Mouse (Mus musculus) left cerebral cortex, adult 18-20 months (tissue): ENCODE results near the gene Htr6. TPM values are rescaled to one million over a fixed set of nuclear protein-coding genes. Genes with fewer than 3 reads are reported as not detected.

Source experiments
- DNase-seq, 2 experiments: peaks; one replicate each; pipeline ENCODE4 v3.0.0; 2021 to 2022; ENCODE audit warnings: low spot score in 2 of 2, mixed read lengths in 1 of 2
- total RNA-seq, 2 experiments: library from RNA; stranded (reverse); gene quantifications; 2 replicates each; pipeline ENCODE4 v1.2.3; 2021

Htr6 gene
- total RNA-seq, 2 experiments from 2014 or later, result 5.7 to 7.6 TPM

DNA sequence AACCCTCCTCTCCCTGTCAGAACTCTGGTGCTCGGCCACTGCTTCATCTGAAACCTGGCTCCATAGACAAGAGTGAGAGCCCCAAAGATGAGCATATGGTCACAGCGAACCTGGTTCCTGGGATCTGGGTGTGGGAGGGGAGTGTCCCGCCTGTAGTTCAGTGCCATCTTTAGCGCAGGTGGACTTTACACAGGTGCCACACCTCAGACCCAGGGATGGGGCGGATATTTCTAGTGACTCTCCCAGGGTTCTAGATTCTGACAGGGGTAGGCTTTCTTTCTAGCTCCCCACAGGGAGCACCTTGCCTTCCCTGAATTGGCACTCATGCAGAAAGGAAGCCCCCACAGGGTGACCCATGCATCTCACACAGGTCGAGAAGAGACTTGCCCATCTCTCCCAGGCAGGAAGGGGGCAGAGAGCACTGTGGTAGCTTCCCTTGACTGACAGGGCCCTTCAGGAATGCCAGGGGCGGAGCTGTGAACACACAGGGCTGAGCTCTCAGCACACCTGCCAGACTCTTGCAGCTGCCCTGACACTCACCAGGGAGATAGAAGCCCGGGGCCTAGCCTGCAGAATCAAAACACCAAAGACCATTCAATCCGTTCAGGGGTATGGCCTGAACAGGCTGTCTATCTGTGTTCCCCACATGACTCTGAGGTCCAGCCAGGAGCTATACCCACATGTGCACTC lies 13.8 kb upstream of the Htr6 start:
- DNase-seq, result no peak

DNA sequence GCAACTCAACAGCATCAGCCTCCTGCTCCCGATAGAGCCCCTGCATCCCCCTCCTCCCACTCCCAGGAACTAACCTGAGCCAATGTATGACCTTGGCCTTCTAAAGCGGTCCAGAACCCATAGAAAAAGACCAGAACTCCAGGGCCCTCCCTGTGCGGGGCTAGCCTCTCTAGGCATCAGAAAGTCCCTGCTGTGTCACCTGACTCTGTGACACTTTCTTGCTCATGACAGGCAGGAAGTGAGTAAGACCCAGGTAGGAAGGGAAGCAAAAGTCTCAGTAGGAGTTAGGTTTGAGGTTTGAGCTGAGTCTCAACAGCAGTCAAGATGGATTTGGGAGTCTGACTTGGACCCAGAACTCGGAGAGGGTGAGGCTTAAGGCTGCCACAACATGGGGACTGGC lies 11.6 kb upstream of the Htr6 start:
- DNase-seq, result no peak

DNA sequence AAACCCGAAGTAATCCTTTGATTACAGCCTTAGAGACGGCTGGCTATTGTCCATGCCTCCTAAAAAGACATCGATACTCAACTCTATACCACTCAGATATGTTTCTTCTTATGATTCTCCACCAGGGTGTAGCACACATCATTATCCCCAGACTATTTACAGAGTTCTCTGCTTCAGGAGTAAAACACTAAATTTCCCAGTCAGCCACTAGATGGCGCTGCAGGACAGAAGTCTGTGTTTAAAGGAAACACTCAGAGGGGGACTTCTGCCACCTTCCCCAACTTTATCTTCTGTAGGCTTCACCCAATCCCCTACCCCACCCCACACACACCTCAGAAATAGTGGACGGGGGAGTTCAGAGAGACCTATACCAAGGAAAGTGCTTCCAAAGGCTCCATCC lies 10.7 kb upstream of the Htr6 start:
- DNase-seq, result peak; percentile 89 to 91

DNA sequence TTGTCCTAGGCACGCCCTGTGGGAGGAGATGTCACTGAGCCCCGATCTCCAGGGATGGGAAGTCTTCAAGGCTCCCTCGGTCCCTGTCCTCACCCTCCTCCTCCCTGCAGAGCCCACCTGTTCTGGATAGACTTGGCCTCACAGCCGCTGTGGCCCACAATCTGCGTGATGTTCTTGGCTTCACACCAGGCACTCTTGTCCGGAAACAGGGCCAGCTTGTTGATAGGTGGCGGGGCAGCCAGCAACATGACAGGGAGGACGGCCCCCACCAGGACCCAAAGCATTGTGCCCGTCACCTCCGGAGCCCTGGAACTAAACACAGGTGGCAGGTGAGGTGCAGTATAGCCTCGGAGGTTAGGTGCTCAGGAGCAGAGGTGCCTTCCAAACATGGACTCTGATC lies 10.0 kb upstream of the Htr6 start:
- DNase-seq, result no peak

DNA sequence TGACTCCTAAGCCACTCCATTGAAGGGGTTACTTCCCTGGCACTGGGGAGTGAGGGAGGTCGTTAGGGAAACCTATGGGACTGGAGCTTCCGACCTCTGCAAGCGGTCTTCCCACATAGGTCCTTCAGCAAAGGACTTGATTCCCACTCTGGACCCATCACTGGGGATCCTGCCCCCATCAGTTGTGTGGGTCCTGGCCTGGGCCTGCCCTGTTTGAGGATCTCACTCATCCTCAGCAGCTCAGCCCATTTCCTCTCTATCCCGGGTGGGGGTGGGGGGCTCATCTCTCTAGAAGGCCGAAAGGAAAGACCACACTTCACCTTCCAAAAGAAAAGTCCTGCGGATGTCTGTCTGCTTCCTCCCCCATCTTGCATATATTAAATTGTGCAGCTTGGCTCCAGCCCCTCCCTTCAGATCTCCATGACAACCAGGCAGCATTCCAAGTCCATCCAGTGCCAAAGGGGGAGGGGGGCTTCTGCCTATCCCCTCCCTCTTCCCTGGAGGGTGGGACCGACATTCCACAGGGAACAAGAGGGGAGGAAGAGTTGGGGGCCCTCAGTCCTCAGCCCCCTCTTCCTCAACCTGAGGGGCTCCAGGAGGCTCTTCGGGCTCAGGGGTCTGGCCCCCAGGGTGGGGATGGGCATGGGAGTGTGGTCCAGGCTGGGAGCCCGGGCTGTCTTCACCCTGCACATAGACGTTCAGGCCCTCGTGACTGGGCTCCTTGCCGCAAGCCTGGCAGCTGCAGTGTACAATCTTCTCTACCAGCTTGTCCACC lies 7.6 kb upstream of the Htr6 start:
- no peak for DNase-seq

DNA sequence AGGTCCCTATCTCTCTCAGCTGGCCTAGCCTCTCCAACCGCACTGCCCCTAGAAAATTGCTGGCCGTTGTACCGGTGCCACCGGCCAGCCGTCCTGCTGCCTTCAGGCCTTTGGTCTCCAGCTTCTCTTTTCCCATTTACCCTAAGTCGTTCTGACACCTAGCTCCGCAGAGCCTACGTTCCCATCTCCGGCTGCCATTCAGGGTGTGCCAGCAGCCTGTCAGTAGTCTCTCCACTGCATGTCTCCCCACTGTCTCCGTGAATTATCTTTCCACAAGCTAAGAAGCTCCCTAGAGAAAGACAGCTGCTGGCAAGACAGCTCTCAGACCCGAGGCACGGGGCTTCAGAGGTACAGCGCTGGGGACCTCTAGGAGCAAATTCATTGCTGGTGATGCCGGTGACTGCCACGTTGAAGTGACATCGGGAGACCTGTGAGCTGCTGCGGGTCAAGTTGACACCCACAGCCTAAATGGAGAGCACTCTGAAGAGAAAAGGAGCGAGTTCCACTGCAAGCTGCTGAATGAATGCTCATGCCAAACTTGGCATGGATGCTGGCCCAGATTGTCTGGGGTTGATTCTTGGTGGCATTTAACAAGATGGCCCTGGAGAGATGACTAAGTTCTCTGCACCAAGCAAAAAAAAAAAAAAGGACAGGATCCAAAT lies 6.0 kb upstream of the Htr6 start:
- peak in 1 of 2 experiments; percentile 30 for DNase-seq

DNA sequence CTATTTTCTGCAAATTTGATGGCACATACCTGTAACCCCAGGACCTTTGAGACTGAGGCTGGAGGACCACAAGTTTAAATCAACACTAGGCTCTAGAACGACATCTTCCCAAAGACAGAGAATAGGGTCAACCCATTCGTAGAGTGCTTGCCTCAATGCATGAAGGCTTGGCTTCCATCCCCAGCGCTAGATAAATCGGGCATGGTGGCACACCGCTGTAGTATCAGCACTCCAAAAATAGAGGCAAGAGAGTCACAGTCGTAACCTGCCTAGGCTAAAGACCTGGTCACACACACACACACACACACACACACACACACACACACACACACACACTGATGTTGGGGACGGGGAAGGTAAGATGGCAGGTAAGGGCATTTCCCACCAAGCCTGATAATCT lies 4.9 kb upstream of the Htr6 start:
- DNase-seq, result no peak

DNA sequence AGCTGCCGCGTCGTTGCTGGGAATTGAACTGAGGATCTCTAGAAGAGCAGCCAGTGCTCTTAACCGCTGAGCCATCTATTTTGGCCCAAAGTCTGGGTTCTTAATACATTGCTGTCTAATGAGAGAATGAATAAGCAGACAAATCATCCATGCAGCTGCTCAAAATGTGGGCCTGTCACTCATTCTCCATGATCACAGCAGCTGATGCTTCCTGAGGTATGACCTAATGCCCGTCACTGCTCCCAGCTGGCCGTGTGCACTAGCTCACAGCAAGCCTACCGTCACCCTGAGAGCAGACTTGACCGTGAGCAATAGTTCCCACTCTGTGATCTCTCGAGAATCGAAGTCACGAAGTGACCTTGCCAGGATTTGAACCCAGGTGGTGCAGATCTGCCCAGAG lies 4.1 kb upstream of the Htr6 start:
- no peak for DNase-seq

DNA sequence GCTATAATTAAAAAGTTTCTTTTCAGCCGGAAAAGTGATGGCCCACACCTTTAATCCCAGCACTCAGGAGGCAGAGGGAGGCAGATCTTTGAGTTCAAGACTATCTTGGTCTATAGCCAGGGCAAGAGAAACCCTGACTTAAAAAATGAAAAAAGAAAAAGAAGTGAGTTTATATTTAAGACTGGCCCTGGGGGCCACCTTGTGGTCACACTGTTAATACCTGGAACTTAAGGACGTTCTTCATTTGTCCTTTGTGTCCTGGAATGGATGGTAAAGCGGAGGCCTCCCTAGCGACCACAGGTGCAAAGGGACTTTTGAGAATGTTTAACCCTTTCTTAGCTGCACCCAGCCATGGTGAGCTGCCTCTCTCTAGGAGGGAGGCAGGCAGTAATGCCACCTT lies 3.4 kb upstream of the Htr6 start:
- no peak for DNase-seq

DNA sequence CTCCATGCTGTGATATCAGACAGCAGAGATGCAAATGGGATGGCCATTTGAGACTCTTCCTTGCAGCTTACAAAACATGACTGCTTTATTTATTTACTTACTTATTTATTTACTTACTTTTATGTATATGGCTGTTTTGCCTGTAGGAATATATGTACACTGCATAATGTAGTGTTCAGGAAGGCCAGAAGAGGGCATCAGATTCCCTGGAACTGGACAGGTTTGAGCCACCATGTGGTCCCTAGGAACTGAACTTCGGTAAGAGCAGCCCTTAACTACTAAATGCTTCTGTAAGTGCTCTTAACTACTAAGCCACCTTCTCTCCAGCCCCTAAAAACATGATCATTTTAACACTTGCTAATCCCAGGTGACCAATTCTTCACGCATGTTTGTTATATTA lies 2.9 kb upstream of the Htr6 start:
- DNase-seq, result no peak

DNA sequence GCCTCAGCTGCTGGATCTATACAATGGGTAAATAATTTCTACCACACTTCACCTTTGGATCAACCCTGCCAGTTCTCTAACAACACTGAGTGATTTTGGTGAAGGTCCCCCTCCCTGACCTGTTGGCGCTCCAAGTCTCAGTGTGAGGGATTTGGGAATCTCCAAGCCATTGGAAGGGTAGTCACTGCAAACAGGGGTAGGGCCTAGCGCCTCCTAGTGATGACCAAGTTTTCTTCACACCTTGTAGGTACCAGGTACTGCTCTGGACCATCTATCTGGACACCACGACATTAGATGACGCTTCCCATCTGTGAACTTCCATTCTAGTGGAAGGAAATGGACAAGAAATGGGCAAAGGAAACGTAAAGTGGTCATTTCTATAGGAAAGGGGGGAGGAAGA lies 545 bp upstream of the Htr6 start:
- peak in 1 of 2 experiments; percentile 55 for DNase-seq

DNA sequence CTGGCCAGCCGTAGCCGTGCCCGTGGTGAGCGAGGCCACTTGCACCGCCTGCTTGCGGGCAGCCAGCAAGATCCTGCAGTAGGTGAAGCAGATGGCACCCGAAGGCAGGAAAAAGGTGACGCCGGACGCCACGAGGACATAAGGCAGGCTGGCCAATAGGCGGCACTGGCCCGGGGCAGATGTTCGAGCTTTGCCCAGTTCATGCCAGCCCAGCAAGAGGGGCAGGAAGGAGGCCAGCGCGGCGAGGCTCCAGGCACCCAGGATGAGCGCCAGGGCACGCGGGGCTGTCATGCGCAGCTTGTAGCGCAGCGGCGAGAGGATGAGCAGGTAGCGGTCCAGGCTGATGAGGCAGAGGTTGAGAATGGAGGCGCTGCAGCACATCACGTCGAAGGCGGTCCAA lies 1.3 kb downstream of the Htr6 start:
- DNase-seq, result no peak

DNA sequence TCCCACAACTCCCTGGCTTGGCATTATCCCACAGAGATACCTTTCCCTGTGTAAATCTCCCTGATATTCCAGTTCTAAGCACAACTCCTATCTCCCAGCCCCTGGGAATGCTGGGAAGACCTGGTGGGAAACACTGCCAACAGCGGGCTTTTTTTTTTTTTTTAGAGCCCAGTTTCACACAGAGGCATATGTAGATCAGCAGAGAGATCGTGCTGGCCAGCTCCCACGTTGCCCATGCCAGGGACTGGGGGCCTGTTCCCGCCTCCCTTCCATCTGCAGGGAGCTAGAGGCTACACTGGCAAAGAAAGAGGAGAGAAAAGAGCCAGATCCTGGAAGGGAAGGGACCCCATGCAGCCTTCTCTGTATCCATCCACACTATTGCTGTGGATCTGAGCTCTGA lies 7.1 kb downstream of the Htr6 start:
- DNase-seq, result peak; percentile 69 to 84

DNA sequence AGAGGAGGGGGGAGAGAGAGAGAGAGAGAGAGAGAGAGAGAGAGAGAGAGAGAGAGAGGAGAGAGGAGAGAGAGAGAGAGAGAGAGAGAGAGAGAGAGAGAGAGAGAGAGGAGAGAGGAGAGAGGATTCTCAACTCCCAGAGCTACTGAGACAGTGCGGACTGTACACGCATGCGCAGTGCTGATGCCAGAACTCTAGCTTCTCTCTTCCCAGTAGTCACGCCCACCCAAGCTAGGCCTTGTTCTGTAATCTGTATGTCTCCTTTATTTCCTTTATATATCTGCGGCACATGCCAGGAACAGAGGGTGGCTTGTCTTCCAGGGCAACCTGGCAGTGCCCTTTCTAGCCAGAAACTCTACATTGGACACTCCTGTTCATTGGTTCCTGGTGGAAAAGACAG lies 10.5 kb downstream of the Htr6 start:
- DNase-seq, result peak in 1 of 2 experiments; percentile 46

DNA sequence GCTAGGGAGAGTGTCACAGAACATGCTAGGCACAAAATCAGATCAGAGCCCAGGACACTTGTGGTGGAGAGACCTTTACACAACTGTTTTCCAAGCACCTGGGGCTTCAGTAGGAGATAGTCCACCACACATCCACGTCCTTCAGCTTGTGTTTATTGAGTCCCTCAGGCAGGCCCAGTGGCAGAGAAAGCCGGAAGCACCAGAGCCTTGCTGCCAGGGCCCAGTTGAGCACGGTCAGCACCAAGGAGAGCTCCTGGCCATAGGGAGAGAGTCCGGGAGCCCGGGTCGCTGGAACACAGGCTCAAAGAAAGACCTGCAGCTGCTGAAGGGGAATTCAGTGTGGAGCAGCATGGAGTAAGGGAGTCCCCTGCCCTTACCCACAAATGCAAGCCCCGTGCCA lies 15.8 kb downstream of the Htr6 start:
- no peak for DNase-seq

DNA sequence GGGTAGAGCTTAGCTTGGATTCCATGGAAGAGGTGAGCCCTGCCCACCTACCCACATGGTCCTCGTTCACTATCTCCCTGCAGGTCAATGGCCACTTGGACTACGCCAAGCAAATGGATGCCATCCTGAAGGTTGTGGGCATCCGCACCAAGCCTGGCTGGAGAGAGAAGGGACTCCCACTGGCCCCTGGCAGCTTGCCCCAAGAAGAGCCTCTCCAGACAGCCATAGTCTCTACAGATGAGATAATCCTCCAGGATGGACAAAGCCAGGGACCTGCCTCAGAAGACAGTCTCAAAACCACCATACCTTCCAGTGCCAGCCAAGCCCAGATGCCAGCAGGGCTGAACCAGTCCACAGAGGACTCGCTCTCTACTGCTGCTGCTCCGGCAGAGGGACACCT lies 17.3 kb downstream of the Htr6 start:
- no peak for DNase-seq

DNA sequence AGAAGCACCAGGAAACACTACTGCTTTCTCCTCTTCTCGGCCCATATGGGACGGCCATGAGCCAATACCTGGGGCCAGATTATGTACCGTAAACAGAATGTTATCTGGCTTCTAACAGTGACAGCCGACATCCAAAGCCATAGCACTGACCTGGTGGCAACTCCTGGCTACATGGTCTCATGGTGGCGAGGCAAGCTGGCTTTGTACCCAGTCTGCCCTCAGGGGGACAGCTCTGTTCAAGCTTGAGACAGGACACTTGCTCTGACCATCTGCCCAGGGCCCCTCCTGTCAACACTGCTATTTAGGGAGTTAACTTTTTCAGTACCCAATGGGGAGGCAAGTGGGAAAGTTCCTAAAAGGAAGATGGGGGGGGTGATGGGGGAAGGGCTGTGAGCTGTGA lies 18.1 kb downstream of the Htr6 start:
- DNase-seq, result no peak

DNA sequence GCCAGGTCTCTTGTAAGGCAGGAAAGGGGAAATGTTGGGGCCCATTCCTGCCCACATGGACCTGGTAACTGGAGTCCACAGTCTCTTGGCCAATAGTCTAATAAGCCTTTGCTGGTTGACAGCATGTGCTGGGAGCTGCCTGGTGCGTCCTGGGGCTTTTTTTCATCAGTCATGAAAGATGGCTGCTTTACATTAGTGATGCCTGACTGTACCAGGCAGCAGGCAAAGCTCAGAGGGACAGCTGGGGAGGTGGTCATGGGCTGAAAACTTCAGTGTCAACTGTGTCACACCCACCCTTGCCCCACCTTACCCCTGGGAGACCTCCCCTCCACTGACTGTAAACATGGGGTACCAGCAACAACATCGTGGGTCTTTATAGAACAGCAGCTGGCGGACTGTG lies 19.6 kb downstream of the Htr6 start:
- DNase-seq, result no peak

DNA sequence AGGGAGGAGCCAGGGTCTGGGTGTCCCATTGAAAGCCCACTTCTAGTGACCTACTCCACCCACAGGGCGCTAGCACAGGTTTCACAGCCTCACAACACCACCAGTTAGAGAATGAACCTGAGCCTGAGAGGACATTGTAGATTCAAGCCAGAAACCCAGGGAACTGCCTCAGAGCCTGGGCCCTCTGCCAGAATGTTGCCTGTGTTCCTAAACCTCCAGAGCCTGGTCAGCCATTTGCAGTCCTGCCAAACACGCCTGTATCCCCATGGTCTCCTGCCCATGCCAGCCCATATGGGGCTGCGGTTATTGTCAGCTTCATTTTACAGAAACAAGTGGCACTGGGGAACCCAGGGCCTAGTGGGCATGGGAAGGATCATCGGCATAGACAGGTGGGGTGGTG lies 20.0 kb downstream of the Htr6 start:
- DNase-seq, result no peak

DNA sequence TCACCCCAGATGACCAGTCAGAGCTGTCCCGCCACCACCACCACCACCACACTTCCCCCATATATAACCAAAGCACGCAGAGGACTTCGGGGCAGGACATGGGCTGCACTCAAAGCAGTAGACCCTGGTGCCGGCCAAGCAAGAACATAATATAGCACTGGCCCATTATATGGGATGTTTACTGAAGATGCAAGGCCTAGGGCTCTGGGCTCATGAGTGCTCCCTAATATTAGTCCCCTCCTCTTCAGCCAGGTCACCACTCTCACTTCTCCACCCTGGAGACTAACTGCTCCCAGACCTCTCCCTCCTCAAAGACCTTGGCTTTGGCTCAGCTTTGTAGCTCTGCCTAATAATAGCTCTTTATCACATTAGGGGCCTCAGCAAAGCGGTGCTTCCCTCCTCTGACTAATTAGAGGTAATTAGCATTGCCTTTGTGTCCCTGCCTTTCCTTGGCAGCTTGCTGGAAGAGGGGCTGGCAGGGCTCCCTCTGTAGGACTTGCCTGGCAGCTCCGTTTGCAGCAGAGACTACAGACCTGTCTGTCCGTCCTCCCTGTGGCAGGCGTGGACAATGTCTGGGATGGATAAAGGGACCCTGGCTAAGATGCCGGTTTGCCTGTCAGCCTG lies 21.0 kb downstream of the Htr6 start:
- no peak for DNase-seq

DNA sequence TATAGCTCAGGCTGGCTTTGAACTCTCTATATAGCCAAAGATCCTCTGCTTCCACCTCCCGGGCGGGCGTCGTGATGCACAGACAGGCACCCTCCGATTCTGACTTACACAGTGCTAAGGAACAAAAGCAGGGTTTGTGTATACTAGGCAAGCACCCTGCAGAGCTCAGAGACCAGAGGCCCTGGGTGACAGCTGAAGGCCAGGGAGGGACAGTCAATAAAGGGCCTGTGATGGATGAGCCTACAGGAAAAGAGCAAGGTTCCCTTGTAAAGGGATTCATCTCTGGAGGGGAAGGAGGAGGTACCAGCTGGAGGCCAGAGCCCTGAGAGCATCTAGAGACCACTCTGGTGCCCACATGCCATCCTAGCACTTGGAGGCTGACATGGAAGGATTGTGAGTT lies 22.0 kb downstream of the Htr6 start:
- no peak for DNase-seq

DNA sequence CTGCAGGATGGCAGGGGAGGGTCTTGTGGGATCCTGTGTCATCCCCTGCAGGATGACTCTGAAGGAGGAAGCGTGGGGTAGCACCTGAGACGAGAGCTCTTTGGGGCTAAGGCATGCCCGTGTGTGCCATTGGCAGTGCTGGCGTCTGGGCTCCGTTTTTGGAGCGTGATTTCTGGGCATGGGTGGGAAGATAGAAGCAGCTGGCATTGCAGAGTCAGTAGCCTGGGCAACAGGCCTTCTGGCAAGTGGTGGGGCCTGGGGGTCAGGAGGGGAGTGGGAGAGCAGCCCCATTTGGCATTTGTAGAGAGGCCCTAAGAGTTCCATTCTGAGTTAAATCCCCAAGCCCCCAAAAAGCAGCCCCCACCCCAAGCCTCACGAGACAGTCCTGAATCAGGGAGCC lies 22.6 kb downstream of the Htr6 start:
- no peak for DNase-seq
